Mouse (Mus musculus) lung, adult 2 months (tissue): ENCODE measurements around the gene Pcdh9.

Experiments
- CTCF ChIP-seq: fragments of 200-500 bp; IDR thresholded peaks from 2 replicates; pipeline ENCODE4 v1.5.1; 2011; ENCODE audit warnings: mild to moderate bottlenecking, low read length, control low read depth; ENCODE audit not compliant: insufficient read depth
- POLR2A ChIP-seq: fragments of 200-500 bp; IDR thresholded peaks from 2 replicates; pipeline ENCODE4 v1.6.1; 2011; ENCODE audit warnings: low read depth, mild to moderate bottlenecking, control low read depth, low read length, borderline replicate concordance; ENCODE audit errors: extremely low read depth

- TF ChIP-seq CTCF (no peak), POLR2A (no peak)
Measured at GRCm38 (mm10) chr14:93725798-93726197, 164.7 kb downstream of the Pcdh9 start.
